Mouse (Mus musculus): ENCODE results near the gene Dnajc30.

DNA sequence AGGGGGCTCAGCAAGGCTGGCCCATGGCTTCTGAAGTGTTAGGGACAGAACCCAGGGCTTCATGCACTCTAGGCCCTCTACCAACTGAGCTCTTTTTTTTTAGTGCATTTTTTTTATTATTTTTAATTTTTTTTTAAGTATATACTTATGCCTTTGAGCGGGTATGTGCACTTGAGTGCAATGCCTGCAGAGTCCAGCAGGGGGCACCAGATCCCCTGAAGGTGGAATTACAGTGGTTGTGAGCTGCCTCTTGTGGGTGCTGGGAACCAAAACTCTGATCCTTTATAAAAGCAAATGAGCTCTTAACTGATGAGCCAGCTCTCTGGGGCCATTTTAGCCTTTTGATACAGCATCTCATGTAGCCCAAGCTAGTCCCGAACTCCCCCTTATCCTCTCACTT, 29.4 kb upstream of the Dnajc30 start:
- no peak for TF ChIP-seq POLR2A (IDR thresholded peaks at IDR 0.05; ENCODE audit: borderline replicate concordance, extremely low read depth, low read depth, low read length)
- TF ChIP-seq CTCF (IDR thresholded peaks at IDR 0.05; ENCODE audit: insufficient read depth, low read length), result no peak
